Mouse (Mus musculus) hindbrain, embryonic 10.5 days (tissue): Measurements from ENCODE around the gene Ppp1r27. TPM values are rescaled to one million over a fixed set of nuclear protein-coding genes. Genes with fewer than 3 reads are reported as not detected.
"Not testable (repeated sequence)": the region's sequence is repeated elsewhere in the genome, so short reads cannot be mapped to it uniquely, and the experiment has no call there.

ENCODE experiments used
- DNase-seq: peaks from one replicate; pipeline ENCODE4 v3.0.0-alpha.2; 2017; ENCODE audit warnings: low spot score
- H3K27ac ChIP-seq: fragments of 300-500 bp; sonication (generic); 2 replicates; pipeline ENCODE4 v1.5.1; 2016; ENCODE audit warnings: mild to moderate bottlenecking, moderate library complexity
- H3K27me3 ChIP-seq: fragments of 300-500 bp; sonication (generic); 2 replicates; pipeline ENCODE4 v1.6.1; 2016; ENCODE audit warnings: mild to moderate bottlenecking; ENCODE audit not compliant: poor library complexity, insufficient read depth, severe bottlenecking
- H3K36me3 ChIP-seq: fragments of 300-500 bp; sonication (generic); 2 replicates; pipeline ENCODE4 v1.6.1; 2016; ENCODE audit warnings: mild to moderate bottlenecking, moderate library complexity
- H3K4me1 ChIP-seq: fragments of 300-500 bp; sonication (generic); replicated peaks from 2 replicates; pipeline ENCODE4 v1.6.1; 2016; ENCODE audit warnings: mild to moderate bottlenecking
- H3K4me3 ChIP-seq: fragments of 300-500 bp; sonication (generic); 2 replicates; pipeline ENCODE4 v1.5.1; 2016; ENCODE audit warnings: mild to moderate bottlenecking, moderate library complexity
- H3K9me3 ChIP-seq: fragments of 300-500 bp; sonication (generic); 2 replicates; pipeline ENCODE4 v1.6.1; 2016; ENCODE audit warnings: mild to moderate bottlenecking, moderate library complexity
- WGBS: fragments of 180-500 bp; shearing (Covaris S2); methylation state at CpG from one replicate; pipeline ENCODE4 v1.1.7; 2016; 5-methylcytosine and 5-hydroxymethylcytosine counted together
- polyA plus RNA-seq: library from polyadenylated mRNA; unstranded; fragments of >200 nt; fragmentation: Nextera tagmentation; extraction: Ambion mirVana; gene quantifications from 2 replicates; pipeline ENCODE4 v1.2.1, GENCODE M21; 2016

The Ppp1r27 gene
- polyA plus RNA-seq, 1 experiment from 2014 or later: 0.27 TPM

GRCm38 (mm10) chr11:120515611-120516010 is 35.3 kb downstream of the Ppp1r27 start:
- 18% methylated on average over 17 of the region's 17 CpGs for WGBS
- H3K9me3 ChIP-seq: no peaks in the 10 kb centered on the region
- H3K4me1 ChIP-seq: peaks cover 34% of the 10 kb centered on the region
- peak overlapping the region; percentile 35; the same call in 1 of the 2 replicates for H3K27ac ChIP-seq
- H3K36me3 ChIP-seq: no peaks in the 10 kb centered on the region
- H3K27me3 ChIP-seq: peaks cover 5% of the 10 kb centered on the region; the same call in 1 of the 2 replicates
- DNase-seq: peak; percentile 89
- H3K4me3 ChIP-seq: 0 out of 2 replicates have a peak overlapping the region, but pooled peaks have one; percentile 20

- H3K4me1 ChIP-seq: peaks cover 37% of the 10 kb centered on the region
- not testable (repeated sequence) for H3K27me3 ChIP-seq, H3K27ac ChIP-seq, H3K36me3 ChIP-seq, DNase-seq, H3K4me3 ChIP-seq, H3K9me3 ChIP-seq
- WGBS: 89% methylated on average over 2 of the region's 2 CpGs
These were observed 36.7 kb downstream of the Ppp1r27 start for GRCm38 (mm10) chr11:120514262-120514661.

- H3K27ac ChIP-seq: no peak overlapping the region
- DNase-seq: no peak
- no peaks in the 10 kb centered on the region for H3K9me3 ChIP-seq
- H3K27me3 ChIP-seq: peaks cover 5% of the 10 kb centered on the region; the same call in 1 of the 2 replicates
- H3K36me3 ChIP-seq: no peaks in the 10 kb centered on the region
- 46% methylated on average over 6 of the region's 6 CpGs for WGBS
- peaks cover 31% of the 10 kb centered on the region for H3K4me1 ChIP-seq
- H3K4me3 ChIP-seq: no peak overlapping the region
These were observed 38.0 kb downstream of the Ppp1r27 start for GRCm38 (mm10) chr11:120512790-120513453.

GRCm38 (mm10) chr11:120510375-120511030 is 40.4 kb downstream of the Ppp1r27 start:
- H3K4me1 ChIP-seq: peaks cover 27% of the 10 kb centered on the region
- H3K4me3 ChIP-seq: peak overlapping the region; percentile 42
- 7% methylated on average over 16 of the region's 16 CpGs for WGBS
- no peaks in the 10 kb centered on the region for H3K27me3 ChIP-seq
- no peaks in the 10 kb centered on the region for H3K9me3 ChIP-seq
- DNase-seq: no peak
- no peaks in the 10 kb centered on the region for H3K36me3 ChIP-seq
- peak overlapping the region; percentile 76 for H3K27ac ChIP-seq

- Histone ChIP-seq H3K27ac (peak overlapping the region; percentile 76; the same call in 1 of the 2 replicates), H3K36me3 (no peaks in the 10 kb centered on the region), H3K4me1 (peaks cover 25% of the 10 kb centered on the region), H3K27me3 (no peaks in the 10 kb centered on the region), H3K9me3 (no peaks in the 10 kb centered on the region), H3K4me3 (0 out of 2 replicates have a peak overlapping the region, but pooled peaks have one; percentile 42)
- DNase-seq: no peak
- WGBS: 39% methylated on average over 4 of the region's 4 CpGs
These were observed 41.0 kb downstream of the Ppp1r27 start for GRCm38 (mm10) chr11:120509940-120510339.

- no peak overlapping the region for H3K4me3 ChIP-seq
- DNase-seq: no peak
- H3K4me1 ChIP-seq: peaks cover 25% of the 10 kb centered on the region
- no peak overlapping the region for H3K27ac ChIP-seq
- no peaks in the 10 kb centered on the region for H3K27me3 ChIP-seq
- no peaks in the 10 kb centered on the region for H3K9me3 ChIP-seq
- WGBS: 88% methylated on average over 9 of the region's 9 CpGs
- no peaks in the 10 kb centered on the region for H3K36me3 ChIP-seq
These were observed 42.6 kb downstream of the Ppp1r27 start for GRCm38 (mm10) chr11:120508290-120508870.

- no peaks in the 10 kb centered on the region for H3K36me3 ChIP-seq
- H3K4me3 ChIP-seq: no peak overlapping the region
- no peak overlapping the region for H3K27ac ChIP-seq
- no peaks in the 10 kb centered on the region for H3K9me3 ChIP-seq
- no peak for DNase-seq
- 86% methylated on average over 13 of the region's 13 CpGs for WGBS
- peaks cover 19% of the 10 kb centered on the region for H3K4me1 ChIP-seq
- H3K27me3 ChIP-seq: no peaks in the 10 kb centered on the region
These were observed 43.2 kb downstream of the Ppp1r27 start for GRCm38 (mm10) chr11:120507611-120508289.

- Histone ChIP-seq H3K4me1 (peaks cover 16% of the 10 kb centered on the region), H3K27ac (no peak overlapping the region), H3K4me3 (no peak overlapping the region), H3K9me3 (no peaks in the 10 kb centered on the region), H3K36me3 (no peaks in the 10 kb centered on the region), H3K27me3 (no peaks in the 10 kb centered on the region)
- WGBS: 61% methylated on average over 4 of the region's 4 CpGs
- DNase-seq: no peak
These were observed 44.0 kb downstream of the Ppp1r27 start for GRCm38 (mm10) chr11:120506899-120507298.

- H3K27ac ChIP-seq: no peak overlapping the region
- no peak overlapping the region for H3K4me3 ChIP-seq
- H3K36me3 ChIP-seq: no peaks in the 10 kb centered on the region
- no peaks in the 10 kb centered on the region for H3K9me3 ChIP-seq
- peaks cover 11% of the 10 kb centered on the region for H3K4me1 ChIP-seq
- WGBS: 85% methylated on average over 3 of the region's 3 CpGs
- DNase-seq: no peak
- no peaks in the 10 kb centered on the region for H3K27me3 ChIP-seq
These were observed 45.3 kb downstream of the Ppp1r27 start for GRCm38 (mm10) chr11:120505661-120506060.

- H3K27me3 ChIP-seq: no peaks in the 10 kb centered on the region
- peaks cover 26% of the 10 kb centered on the region for H3K36me3 ChIP-seq
- 91% methylated on average over 4 of the region's 4 CpGs for WGBS
- H3K4me3 ChIP-seq: no peak overlapping the region
- no peak overlapping the region for H3K27ac ChIP-seq
- no peak for DNase-seq
- no peaks in the 10 kb centered on the region for H3K9me3 ChIP-seq
- peaks cover 9% of the 10 kb centered on the region for H3K4me1 ChIP-seq
These were observed 49.2 kb downstream of the Ppp1r27 start for GRCm38 (mm10) chr11:120501701-120502100.

- no peak for DNase-seq
- peaks cover 9% of the 10 kb centered on the region for H3K4me1 ChIP-seq
- no peak overlapping the region for H3K4me3 ChIP-seq
- no peaks in the 10 kb centered on the region for H3K27me3 ChIP-seq
- 74% methylated on average over 6 of the region's 6 CpGs for WGBS
- peaks cover 33% of the 10 kb centered on the region for H3K36me3 ChIP-seq
- no peak overlapping the region for H3K27ac ChIP-seq
- no peaks in the 10 kb centered on the region for H3K9me3 ChIP-seq
These were observed 49.9 kb downstream of the Ppp1r27 start for GRCm38 (mm10) chr11:120501018-120501417.

- Histone ChIP-seq H3K4me3 (no peak overlapping the region), H3K27me3 (no peaks in the 10 kb centered on the region), H3K9me3 (no peaks in the 10 kb centered on the region), H3K36me3 (peaks cover 40% of the 10 kb centered on the region), H3K27ac (no peak overlapping the region), H3K4me1 (peaks cover 9% of the 10 kb centered on the region)
- no peak for DNase-seq
- WGBS: 19% methylated on average over 3 of the region's 3 CpGs
These were observed 50.6 kb downstream of the Ppp1r27 start for GRCm38 (mm10) chr11:120500357-120500756.
